Mouse (Mus musculus) embryonic facial prominence, embryonic 14.5 days (tissue): ENCODE data around the gene Vrk2. TPM values are rescaled to one million over a fixed set of nuclear protein-coding genes. Genes with fewer than 3 reads are reported as not detected.

Source experiments
- ATAC-seq: fragments of 200-750 bp; cut with Nextera tagmentation; 2 replicates; pipeline ENCODE4 v1.8.0; 2017; ENCODE audit warnings: low read depth, moderate number of reproducible peaks, moderate TSS enrichment
- DNase-seq: peaks from one replicate; pipeline ENCODE4 v3.0.0-alpha.2; 2015; ENCODE audit warnings: low spot score
- H3K27ac ChIP-seq: fragments of 300-500 bp; sonication (generic); replicated peaks from 2 replicates; pipeline ENCODE4 v1.5.1; 2014; ENCODE audit warnings: low read depth, mild to moderate bottlenecking, low read length, moderate library complexity
- H3K27me3 ChIP-seq: fragments of 300-500 bp; sonication (generic); replicated peaks from 2 replicates; pipeline ENCODE4 v1.6.1; 2014; ENCODE audit warnings: low read length; ENCODE audit not compliant: control insufficient read depth, insufficient read depth
- H3K36me3 ChIP-seq: fragments of 300-500 bp; sonication (generic); 2 replicates; pipeline ENCODE4 v1.6.1; 2014; ENCODE audit warnings: low read length, mixed read lengths; ENCODE audit not compliant: control insufficient read depth, insufficient read depth
- H3K4me1 ChIP-seq: fragments of 300-500 bp; sonication (generic); 2 replicates; pipeline ENCODE4 v1.6.1; 2014; ENCODE audit warnings: antibody characterized with exemption, low read length; ENCODE audit not compliant: control insufficient read depth, insufficient read depth
- H3K4me2 ChIP-seq: fragments of 300-500 bp; sonication (generic); 2 replicates; pipeline ENCODE4 v1.6.1; 2014; ENCODE audit warnings: low read depth, mild to moderate bottlenecking, low read length, moderate library complexity, mixed read lengths
- H3K4me3 ChIP-seq: fragments of 300-500 bp; sonication (generic); 2 replicates; pipeline ENCODE4 v1.5.1; 2014; ENCODE audit warnings: low read depth, mild to moderate bottlenecking, low read length
- H3K9ac ChIP-seq: fragments of 300-500 bp; sonication (generic); 2 replicates; pipeline ENCODE4 v1.6.1; 2014; ENCODE audit warnings: low read depth, mild to moderate bottlenecking, low read length, moderate library complexity, mixed read lengths
- H3K9me3 ChIP-seq: fragments of 300-500 bp; sonication (generic); 2 replicates; pipeline ENCODE4 v1.6.1; 2016; ENCODE audit warnings: low read length; ENCODE audit not compliant: control insufficient read depth
- WGBS: fragments of 180-500 bp; shearing (Covaris S2); extraction: QIAGEN DNeasy Blood & Tissue Kit; methylation state at CpG from one replicate; pipeline ENCODE4 v1.1.7; 2014; 5-methylcytosine and 5-hydroxymethylcytosine counted together
- polyA plus RNA-seq: library from polyadenylated mRNA; unstranded; fragments of >200 nt; fragmentation: Nextera tagmentation; extraction: Ambion mirVana; gene quantifications from 2 replicates; pipeline ENCODE4 v1.2.1, GENCODE M21; 2014

Gene Vrk2
- 18.9 and 22.4 TPM in 2 replicates for polyA plus RNA-seq

- Histone ChIP-seq H3K36me3 (peaks cover 9% of the 10 kb centered on the region; the same call in 1 of the 2 replicates), H3K4me2 (peak within 1 kb of the TSS; percentile 66), H3K27me3 (no peaks in the 10 kb centered on the region), H3K27ac (peak within 1 kb of the TSS; percentile 87), H3K4me3 (peak within 1 kb of the TSS; percentile 75), H3K4me1 (peaks cover 6% of the 10 kb centered on the region; the same call in 1 of the 2 replicates), H3K9me3 (no peaks in the 10 kb centered on the region), H3K9ac (peak within 1 kb of the TSS; percentile 84)
- peak; percentile 92 for DNase-seq
- 1% methylated on average over 40 of the region's 60 CpGs for WGBS
- peak; percentile 99 for ATAC-seq
Measured at GRCm38 (mm10) chr11:26593061-26594059, at the start of gene Vrk2, which contains the start of gene Gm6899. TSS of gene Vrk2 (minus strand) at chr11:26593999. TSS of gene Gm6899 (plus strand) at chr11:26593241.

DNA sequence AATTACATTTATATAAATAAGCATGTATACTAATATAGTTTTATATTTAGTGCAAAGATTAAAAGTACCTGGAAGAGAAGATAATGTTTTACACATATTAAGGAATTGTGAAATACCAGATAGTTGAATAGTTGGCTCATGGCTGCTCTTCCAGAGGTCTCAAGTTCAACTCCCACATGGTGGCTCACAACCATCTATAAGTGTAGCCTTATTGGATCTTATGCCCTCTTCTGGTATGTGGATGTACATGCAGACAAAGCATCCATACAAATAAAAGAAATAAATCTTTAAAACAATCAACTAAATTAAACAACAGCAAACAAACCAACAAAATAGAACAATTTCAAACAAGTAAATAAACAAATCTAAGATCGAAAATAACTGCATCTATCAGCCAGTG, 48.3 kb upstream of the Vrk2 start:
- no peak for DNase-seq

GRCm38 (mm10) chr11:26640314-26640785, 46.6 kb upstream of the Vrk2 start:
- Histone ChIP-seq H3K27ac (no peak overlapping the region), H3K9me3 (peaks cover 9% of the 10 kb centered on the region; the same call in 1 of the 2 replicates), H3K36me3 (no peaks in the 10 kb centered on the region), H3K4me2 (no peak overlapping the region), H3K4me3 (no peak overlapping the region), H3K9ac (no peak overlapping the region), H3K4me1 (no peaks in the 10 kb centered on the region), H3K27me3 (no peaks in the 10 kb centered on the region)
- DNase-seq (no peak), ATAC-seq (no peak)
- 75% methylated on average over 8 of the region's 8 CpGs for WGBS

More for the DNA sequence above, 48.3 kb upstream of the Vrk2 start:
- Histone ChIP-seq H3K27ac (no peak overlapping the region), H3K27me3 (no peaks in the 10 kb centered on the region), H3K9me3 (peaks cover 9% of the 10 kb centered on the region; the same call in 1 of the 2 replicates), H3K4me2 (no peak overlapping the region), H3K9ac (no peak overlapping the region), H3K36me3 (no peaks in the 10 kb centered on the region), H3K4me3 (no peak overlapping the region), H3K4me1 (no peaks in the 10 kb centered on the region)
- WGBS, result 81% methylated on average over 1 of the region's 1 CpGs
- ATAC-seq, result no peak

- no peak for DNase-seq
- Histone ChIP-seq H3K9ac (no peak overlapping the region), H3K4me2 (no peak overlapping the region), H3K27me3 (no peaks in the 10 kb centered on the region), H3K36me3 (no peaks in the 10 kb centered on the region), H3K9me3 (no peaks in the 10 kb centered on the region), H3K4me1 (no peaks in the 10 kb centered on the region), H3K4me3 (no peak overlapping the region), H3K27ac (no peak overlapping the region)
- 75% methylated on average over 1 of the region's 1 CpGs for WGBS
- no peak for ATAC-seq
Measured at GRCm38 (mm10) chr11:26636239-26636638, 42.4 kb upstream of the Vrk2 start.

GRCm38 (mm10) chr11:26622727-26623126, 28.9 kb upstream of the Vrk2 start:
- H3K27ac ChIP-seq, result no peak overlapping the region
- DNase-seq (no peak), ATAC-seq (no peak)
- no peaks in the 10 kb centered on the region for H3K4me1 ChIP-seq
- no peak overlapping the region for H3K9ac ChIP-seq
- H3K9me3 ChIP-seq, result no peaks in the 10 kb centered on the region
- no peak overlapping the region for H3K4me3 ChIP-seq
- H3K27me3 ChIP-seq, result no peaks in the 10 kb centered on the region
- 80% methylated on average over 5 of the region's 5 CpGs for WGBS
- H3K36me3 ChIP-seq, result no peaks in the 10 kb centered on the region
- H3K4me2 ChIP-seq, result no peak overlapping the region

GRCm38 (mm10) chr11:26618475-26619223, 24.9 kb upstream of the Vrk2 start:
- Histone ChIP-seq H3K4me3 (no peak overlapping the region), H3K36me3 (no peaks in the 10 kb centered on the region), H3K9me3 (no peaks in the 10 kb centered on the region), H3K27me3 (no peaks in the 10 kb centered on the region), H3K4me2 (no peak overlapping the region), H3K4me1 (no peaks in the 10 kb centered on the region), H3K27ac (no peak overlapping the region), H3K9ac (no peak overlapping the region)
- DNase-seq (no peak), ATAC-seq (no peak)
- WGBS, result 91% methylated on average over 2 of the region's 2 CpGs

DNA sequence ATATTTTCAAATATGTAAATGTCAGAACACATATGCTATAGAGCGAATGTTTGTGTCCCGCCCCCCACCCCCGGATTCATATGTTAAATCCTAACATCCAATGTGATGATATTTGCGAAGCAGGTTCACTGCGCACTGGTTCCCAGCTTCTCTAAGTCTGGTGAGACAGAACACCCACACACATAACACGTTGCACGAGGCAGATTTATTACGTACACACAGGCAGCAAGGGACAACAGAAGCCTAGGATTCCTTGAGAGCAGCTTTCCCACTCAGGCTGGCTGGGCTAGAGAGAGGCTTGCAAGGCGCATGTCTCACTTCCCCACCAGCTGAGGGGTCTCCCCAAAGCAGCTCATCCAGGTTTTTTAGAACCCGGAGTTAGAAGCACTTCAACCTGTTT, 15.0 kb upstream of the Vrk2 start:
- 64% methylated on average over 10 of the region's 10 CpGs for WGBS
- H3K4me1 ChIP-seq, result no peaks in the 10 kb centered on the region
- DNase-seq, result no peak
- no peak overlapping the region for H3K9ac ChIP-seq
- no peaks in the 10 kb centered on the region for H3K36me3 ChIP-seq
- ATAC-seq, result no peak
- H3K4me2 ChIP-seq, result no peak overlapping the region
- no peak overlapping the region for H3K27ac ChIP-seq
- no peak overlapping the region for H3K4me3 ChIP-seq
- H3K9me3 ChIP-seq, result no peaks in the 10 kb centered on the region
- no peaks in the 10 kb centered on the region for H3K27me3 ChIP-seq

DNA sequence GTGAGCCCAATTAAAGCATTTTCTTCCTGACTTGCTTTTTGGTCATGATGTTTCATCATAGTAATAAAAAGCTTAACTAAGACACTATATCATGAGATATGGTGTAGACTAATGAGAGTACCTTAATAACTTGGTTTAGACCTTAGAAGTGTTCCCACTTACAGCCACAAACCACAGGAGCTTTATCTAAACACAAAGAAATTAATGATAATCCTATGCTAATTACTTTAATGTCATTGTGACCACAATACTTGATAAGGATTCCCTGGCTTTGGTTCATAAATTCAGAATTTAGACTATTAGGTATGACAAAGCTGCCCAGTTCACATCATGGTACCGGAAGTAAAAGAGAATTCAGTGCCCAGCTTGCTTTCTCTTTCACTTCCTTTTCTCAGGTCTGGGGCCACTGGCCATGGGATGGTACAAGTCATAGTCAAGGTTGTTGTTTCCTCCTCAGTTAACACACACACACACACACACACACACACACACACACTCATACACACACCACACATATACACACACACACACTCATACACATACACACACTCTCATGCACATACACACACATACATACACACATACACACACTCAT, 10.4 kb upstream of the Vrk2 start:
- Histone ChIP-seq H3K4me2 (no peak overlapping the region), H3K36me3 (no peaks in the 10 kb centered on the region), H3K4me1 (no peaks in the 10 kb centered on the region), H3K9me3 (no peaks in the 10 kb centered on the region), H3K27ac (no peak overlapping the region), H3K27me3 (no peaks in the 10 kb centered on the region), H3K4me3 (no peak overlapping the region), H3K9ac (no peak overlapping the region)
- DNase-seq, result no peak
- WGBS, result 95% methylated on average over 1 of the region's 1 CpGs
- no peak for ATAC-seq
